Mouse (Mus musculus): ENCODE results near the gene Hoxd12.

Hoxd12 gene

DNA sequence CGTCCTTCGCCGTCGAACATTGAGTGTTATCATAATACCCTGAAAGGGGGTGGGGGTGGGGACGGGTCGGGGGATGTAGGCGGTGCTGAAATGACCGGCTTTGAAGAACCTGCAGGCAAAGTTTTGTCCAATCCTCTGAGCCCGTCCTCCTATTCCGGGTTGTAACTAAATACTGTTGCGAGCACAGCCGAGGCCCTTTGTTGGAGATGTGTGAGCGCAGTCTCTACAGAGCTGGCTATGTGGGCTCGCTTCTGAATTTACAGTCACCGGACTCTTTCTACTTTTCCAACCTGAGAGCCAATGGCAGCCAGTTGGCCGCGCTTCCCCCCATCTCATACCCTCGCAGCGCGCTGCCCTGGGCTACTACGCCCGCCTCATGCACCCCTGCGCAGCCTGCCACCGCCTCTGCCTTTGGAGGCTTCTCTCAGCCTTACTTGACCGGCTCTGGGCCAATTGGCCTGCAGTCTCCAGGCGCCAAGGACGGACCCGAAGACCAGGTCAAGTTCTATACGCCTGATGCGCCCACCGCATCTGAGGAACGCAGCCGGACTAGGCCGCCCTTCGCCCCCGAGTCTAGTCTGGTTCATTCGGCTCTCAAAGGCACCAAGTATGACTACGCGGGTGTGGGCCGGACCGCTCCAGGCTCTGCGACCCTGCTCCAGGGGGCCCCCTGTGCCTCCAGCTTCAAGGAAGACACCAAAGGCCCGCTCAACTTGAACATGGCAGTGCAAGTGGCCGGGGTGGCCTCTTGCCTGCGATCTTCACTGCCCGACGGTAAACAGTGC, at the start of gene Hoxd12:
Gene Hoxd12 (plus strand): TSS at position 133 of the 785 bp plus-strand sequence.
- no peak for DNase-seq (ENCODE audit: low read depth, low spot score)

DNA sequence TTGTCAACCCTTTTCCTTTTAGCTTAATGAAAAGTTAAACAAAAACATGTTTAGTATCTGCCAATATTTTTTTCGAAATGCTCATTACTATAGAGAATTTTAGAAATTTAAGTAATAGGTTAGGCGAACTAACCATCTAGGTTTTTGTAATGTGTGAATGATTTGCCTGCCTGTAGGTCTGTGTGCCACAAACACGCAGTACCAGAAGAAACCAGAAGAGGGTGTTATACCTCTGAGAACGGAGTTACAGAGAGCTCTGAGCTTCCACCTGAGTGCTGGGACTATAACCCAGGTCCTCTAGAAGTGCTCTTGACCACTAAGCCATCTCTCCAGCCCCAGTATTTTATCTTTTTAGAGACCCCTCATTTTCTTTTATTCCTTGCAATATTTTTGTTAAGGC, 39.4 kb upstream of the Hoxd12 start:
- DNase-seq (ENCODE audit: low read depth, low spot score): no peak

DNA sequence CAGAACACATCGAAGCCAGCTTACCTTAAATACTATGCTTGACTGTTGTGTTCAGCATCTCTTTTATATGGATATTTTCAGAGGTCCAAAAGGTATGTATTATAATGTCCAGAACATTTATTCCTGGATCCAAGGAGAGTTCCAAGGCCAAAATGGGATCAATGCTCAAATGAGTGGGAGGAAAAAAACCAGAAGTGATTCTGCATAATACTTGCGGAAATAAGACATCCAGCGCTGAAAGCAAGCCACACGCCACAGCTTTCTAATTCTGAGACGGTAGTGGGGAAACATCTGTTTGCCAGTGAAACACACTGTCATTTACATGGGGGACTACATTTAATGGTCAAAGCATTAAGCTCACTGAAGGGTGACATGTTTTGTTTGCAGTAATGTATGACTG, 32.4 kb upstream of the Hoxd12 start:
- DNase-seq (ENCODE audit: low read depth, low spot score): no peak

GRCm38 (mm10) chr2:74645631-74646030, 29.2 kb upstream of the Hoxd12 start:
- no peak for DNase-seq (ENCODE audit: low read depth, low spot score)

DNA sequence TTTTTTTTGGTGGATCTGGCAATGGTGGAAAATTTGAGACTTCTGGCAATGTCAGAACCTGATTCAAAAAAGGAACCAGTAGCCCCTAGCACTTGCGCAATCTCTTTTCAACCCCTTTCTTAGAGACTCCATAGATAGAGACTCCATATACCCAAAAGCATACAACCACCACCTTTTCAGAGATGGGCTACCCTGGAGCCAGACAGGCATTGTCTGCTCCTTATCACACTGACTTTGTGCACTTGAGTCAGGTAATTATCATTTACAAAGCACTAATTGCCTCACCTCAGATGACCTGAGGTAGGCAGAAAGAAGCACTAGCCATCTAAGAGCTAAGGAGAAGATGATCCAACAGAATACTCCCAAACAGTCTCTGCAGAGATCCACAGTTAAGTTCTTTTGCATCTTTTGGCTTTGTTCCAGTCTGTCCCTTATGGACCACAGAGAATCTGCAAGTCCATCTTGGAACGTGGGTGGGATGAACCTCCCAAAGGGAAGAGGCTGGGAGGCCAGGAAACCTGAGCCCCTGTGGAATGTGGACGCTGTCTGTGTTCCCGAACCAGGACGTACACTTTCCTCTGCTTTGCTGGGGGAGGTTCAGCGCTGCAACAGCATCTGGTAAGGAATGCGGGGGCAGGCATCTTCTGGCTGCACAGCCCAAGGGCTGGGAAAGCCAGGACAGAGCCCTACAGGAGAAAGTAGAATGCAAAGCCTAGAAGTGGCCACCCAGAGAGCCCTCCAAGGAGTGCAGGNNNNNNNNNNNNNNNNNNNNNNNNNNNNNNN, 27.5 kb upstream of the Hoxd12 start:
- DNase-seq (ENCODE audit: low read depth, low spot score): peak; percentile 44

DNA sequence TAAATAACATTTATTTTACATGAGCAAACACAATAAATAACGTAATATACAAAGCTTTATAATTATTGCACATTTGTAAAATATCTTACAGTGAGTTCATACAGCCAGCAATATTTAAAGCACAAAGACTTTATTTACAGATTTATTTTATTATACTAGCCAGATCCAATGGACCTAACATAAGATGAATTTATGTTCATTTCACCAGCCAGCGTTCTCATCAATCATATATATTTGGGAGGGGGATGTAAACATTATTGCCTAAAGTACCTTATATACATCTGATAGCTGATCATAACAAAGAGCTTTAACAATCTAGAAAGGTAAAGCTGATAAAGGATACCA, 21.8 kb upstream of the Hoxd12 start:
- DNase-seq (ENCODE audit: low read depth, low spot score): no peak

DNA sequence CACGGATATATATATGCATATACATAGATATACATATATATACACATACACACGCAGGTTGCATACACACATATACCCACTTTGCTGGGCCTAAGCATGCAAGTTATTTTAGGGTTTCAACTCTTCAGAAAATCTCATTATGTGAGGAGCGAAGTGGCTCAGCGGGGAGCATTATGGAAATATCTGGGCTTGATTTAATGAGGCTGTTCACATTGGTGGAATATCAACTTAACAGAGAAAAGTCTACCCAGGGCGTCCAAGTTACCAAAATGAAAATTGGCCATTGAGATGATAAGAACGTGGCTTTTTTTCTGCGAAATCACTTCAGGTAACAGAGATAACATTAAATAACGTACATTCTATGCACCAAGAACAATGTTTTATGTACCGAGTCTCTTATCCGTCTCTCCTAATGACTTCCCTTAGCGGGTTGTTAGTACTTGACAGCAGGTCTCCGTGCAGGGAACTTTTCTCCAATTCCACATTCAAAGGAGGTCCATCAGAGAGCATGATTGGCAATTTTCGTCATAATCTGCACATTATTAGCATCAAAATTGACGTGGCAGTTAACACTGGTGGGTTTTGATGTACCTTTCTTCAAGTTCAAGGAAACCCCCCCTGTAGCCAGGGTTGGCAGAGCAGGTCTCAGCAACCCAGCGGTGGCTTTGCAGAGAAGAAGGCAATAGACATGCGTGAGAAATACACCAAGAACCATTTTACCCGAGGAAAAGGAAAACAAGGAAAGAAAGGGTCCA, 20.9 kb upstream of the Hoxd12 start:
- peak; percentile 30 for DNase-seq (ENCODE audit: low read depth, low spot score)

GRCm38 (mm10) chr2:74654743-74655419, 19.9 kb upstream of the Hoxd12 start:
- DNase-seq (ENCODE audit: low read depth, low spot score): no peak

GRCm38 (mm10) chr2:74655420-74655781, 19.4 kb upstream of the Hoxd12 start:
- DNase-seq (ENCODE audit: low read depth, low spot score): no peak

GRCm38 (mm10) chr2:74655821-74656631, 18.8 kb upstream of the Hoxd12 start:
- peak; percentile 48 for DNase-seq (ENCODE audit: low read depth, low spot score)

DNA sequence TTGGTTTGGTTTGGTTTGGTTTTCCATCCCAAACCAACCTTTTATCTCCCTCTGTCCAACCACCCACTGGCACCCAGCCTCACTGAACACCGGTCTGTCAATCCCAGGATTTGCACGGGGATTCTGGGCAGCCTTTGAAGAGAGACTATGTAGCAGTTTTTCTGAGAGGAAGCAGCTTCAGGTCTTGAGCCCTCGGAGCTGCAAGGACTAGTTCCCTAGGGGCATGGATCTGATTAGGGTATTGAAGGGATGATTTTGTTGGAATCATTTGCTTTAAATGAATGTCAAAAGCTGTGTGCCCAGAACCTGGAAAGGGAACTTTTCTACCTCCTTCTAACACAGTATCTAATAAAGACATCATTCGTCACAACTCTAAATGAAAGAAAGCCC, 18.2 kb upstream of the Hoxd12 start:
- DNase-seq (ENCODE audit: low read depth, low spot score): peak; percentile 39

DNA sequence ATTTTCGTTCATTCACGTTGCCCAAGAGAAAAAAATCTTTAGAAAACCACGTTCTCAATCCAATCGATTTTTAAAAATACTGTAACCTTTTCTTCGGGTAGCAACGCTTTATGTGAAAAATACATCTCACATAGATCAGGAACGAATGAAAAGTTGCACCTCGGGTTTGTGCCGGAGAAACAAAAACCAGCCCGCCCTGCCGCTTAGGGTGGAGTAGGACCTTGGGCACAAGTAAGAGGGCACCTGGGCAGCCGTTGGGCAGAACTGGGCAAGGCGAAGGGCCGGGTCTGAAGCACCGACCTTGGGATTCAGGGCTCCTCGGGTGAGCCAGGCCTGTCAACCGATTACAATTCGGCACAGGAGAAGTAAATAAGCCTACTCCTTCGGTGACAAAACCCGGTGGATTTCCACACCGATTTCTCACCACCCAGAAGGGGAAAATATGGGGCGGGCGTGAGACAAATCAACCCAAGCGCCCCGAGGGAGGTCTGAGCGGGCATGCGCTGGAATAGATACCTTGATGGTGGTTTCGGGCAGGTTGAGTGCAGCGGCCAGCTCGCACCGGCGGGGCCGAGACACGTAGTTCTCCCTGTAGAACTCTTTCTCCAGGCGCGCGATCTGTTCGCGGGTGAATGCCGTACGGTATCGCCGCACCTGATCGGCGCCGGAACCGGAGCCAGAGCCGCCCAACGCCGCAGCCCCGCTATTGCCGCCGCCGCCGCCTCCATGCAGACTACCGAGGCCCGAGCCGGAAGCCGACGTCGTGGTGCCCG, 17.4 kb upstream of the Hoxd12 start:
- peak; percentile 37 for DNase-seq (ENCODE audit: low read depth, low spot score)

DNA sequence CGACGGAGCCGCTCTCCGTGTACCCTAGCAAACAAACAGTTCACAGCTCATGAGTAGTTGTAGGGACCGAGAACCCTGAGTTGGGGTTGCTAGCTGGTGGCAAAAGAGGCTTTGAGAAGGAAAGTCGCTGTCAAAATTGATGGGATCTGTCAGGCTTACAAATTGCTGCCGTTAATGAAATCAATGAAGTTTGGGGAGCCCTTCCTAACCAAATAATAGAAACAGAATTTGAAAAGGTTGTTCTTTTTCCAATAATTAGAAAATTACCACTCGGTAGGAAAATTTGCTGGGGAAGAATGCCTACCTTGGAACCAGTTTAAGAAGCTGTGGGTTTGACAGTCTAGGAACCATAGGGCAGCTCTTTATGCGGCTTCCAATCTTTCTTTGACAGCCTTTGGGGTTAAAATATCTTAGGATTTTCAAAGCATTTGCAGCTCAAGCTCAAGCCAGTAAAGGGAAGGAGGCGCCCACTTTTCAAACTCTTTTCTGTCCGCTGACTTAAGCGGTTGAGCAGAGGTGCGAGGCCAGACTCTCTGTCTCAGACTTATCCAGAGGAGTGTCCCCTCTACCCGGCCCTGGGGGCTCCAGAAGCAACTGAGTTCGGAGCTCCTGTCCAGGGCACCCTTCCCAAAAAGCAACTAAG, 16.7 kb upstream of the Hoxd12 start:
- peak; percentile 37 for DNase-seq (ENCODE audit: low read depth, low spot score)

DNA sequence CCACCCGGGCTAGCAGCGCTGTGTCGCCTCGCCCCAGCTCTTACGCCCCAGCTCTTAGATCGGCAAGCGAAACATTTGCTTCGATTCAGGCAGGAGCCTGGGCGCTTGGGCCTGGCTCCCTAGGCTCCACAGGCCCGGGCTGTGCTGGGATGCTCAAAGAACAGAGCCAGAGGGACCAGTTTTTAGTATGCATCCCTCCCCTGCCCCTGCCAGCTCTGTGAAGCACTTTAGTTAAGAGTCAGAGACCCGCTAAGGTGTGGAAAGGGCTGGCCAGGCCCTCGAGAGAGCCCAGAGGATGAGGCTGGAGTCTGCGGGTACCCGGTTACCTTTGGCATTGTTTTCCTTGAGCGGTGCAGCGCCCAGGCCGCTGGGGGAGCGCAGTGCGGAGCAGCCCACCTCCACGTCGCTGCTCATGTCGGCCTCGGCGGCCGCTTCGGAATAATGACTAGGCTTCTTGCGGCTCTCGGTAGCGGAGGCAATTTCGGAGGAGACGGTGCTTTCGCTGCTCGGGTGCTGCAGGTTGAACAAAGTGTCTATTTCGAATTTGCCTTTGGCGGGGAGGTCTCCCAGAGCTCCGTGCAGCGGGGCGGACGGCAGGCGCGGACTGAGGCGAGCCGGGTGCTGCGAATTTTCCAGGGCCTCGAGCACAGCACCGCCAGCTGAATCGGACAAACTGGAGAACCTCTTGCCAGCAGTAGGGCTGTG, 16.0 kb upstream of the Hoxd12 start:
- DNase-seq (ENCODE audit: low read depth, low spot score): peak; percentile 52

DNA sequence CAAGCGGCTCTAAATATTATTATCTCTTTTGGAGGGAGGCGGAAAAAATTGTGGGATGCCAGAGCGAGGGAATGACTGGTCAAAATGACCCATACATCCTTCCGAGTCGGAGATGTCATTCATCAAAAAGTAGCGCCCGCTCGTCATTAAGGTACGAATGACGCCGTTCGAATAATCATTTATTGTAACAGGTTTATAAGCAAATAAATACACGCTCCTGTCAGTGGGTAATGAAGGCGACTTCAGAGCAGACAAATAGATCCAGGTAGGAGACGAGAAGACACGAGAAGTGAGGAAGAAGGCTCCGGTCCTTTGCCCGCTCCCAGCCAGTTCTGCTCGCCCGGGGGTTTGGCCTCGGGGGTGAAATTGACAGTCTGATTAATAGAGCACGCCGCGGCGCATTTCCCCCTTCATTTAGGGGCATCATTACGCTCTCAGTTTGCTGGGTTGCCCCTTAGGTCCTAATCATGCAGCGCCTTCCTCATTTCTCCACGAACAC, 15.3 kb upstream of the Hoxd12 start, which contains the start of gene Evx2:
Gene Evx2 (minus strand): TSS at position 51 of the 499 bp plus-strand sequence.
- DNase-seq (ENCODE audit: low read depth, low spot score): peak; percentile 42

GRCm38 (mm10) chr2:74660421-74661375, 14.1 kb upstream of the Hoxd12 start:
- DNase-seq (ENCODE audit: low read depth, low spot score): peak; percentile 26

GRCm38 (mm10) chr2:74661685-74662084, 13.1 kb upstream of the Hoxd12 start:
- peak; percentile 80 for DNase-seq (ENCODE audit: low read depth, low spot score)

Measured in mesoderm, embryonic 11.5 days (tissue).